Mouse (Mus musculus) erythroid progenitor cell, adult 5-6 weeks (primary cell): ENCODE results near the gene Gabbr2. TPM values are rescaled to one million over a fixed set of nuclear protein-coding genes. Genes with fewer than 3 reads are reported as not detected.

Source experiments
- ATAC-seq: replicated peaks from 2 replicates; pipeline ENCODE4 v1.8.0; 2016; ENCODE audit warnings: moderate number of reproducible peaks, mild to moderate bottlenecking, moderate TSS enrichment, inconsistent platforms; ENCODE audit not compliant: poor library complexity, low FRiP score, severe bottlenecking
- total RNA-seq, 2 experiments: library from RNA; stranded (forward) in 1 of 2; stranded (reverse) in 1 of 2; fragments of 150-400 nt in 1 of 2; fragments of 186-747, 209-891 nt in 1 of 2; gene quantifications; 2 replicates each; pipeline versions ENCODE4 v1.2.3 to v1.2.4; 2015 to 2017; ENCODE audit warnings: low replicate concordance in 2 of 2

Gene Gabbr2
- total RNA-seq, 2 experiments from 2014 or later, result 0.38 TPM; not detected in 1

DNA sequence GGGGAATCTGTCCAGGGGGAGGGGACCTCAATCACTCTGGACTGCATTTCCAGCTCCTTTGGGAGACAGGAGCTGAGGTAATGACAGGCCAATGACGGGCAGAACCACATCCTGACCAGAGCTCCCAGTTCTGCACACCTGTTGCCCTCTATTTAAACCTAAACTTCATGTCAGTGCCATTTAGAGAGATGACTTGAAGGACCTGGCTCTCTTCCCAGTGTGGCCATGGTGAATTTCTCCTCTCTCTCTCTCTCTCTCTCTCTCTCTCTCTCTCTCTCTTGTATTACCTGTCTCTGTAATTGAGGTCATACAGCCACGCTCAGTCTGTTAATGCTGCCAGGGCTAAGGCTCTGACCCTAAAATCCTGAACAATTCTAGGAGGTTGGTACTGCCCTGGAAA lies 58.1 kb downstream of the Gabbr2 start:
- ATAC-seq, result no peak

DNA sequence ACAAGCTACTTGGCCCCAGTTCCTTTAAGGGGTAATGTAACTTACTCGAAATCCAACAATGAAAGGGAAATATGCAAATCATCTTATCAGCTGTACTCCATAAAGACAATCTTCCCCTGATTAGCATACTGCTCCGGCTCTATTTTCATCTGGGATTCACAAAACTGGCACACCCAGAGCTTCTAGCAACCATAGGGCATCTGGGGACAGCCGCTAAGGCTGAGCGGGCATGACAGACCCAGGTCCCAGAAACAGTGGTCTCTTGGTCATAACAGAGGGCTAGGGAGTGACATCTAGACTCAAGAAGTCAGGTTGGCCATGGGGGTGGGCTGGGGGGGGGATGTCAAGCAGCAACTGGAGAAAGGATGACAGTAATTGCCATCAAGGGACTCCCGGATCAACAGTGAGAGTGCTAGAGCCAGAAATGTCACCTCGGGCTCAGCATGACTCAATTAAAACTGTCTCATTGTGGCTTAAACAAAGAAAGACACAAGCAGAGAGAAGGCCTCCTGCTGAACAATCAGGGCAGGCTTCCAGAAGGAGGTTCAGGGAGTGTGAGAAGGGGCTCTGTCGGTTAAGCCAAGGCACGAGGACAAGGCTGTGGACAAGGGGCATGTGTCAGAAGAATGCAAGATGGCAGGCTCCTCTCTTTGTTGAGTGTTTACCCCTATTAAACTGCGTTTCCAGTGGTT lies 59.8 kb downstream of the Gabbr2 start:
- ATAC-seq, result no peak

DNA sequence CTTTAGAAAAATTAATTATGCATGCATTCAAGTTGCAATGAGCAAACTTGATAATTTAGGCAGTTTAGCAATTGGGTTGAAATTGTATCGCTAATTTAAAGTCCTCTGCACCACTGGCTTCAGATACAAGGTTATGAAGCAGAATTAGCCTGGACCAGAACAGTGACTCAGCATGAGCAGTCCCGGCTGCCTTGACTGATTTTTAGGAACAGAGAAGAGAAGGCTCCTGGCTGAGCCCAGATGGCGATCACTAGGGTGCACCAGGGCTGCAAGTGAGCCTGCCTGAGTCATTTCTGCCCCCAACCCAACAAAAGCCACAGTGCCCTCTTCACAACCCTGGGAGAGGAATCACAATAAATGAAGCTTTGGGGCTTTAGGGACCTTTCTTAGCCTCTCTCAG lies 63.6 kb downstream of the Gabbr2 start:
- ATAC-seq, result no peak

DNA sequence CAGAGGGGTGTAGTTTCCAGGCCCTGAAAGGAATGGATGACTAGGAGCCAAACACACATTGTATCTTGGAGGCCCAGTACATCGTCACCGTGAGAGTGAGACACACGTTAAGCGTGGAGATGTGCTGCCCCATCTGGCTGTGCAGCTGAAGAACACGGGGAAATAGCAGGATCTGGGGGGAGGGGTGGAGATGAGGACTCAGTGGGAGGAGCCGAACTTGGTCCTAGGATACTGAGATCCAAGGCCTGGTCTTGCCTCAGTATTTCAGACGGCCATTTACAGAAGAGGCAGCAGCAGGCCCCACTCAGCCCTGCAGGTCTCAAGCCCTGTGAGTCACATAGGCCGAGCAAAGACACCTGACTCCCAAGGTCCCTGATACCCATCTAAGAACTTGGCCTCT lies 72.5 kb downstream of the Gabbr2 start:
- ATAC-seq, result no peak

DNA sequence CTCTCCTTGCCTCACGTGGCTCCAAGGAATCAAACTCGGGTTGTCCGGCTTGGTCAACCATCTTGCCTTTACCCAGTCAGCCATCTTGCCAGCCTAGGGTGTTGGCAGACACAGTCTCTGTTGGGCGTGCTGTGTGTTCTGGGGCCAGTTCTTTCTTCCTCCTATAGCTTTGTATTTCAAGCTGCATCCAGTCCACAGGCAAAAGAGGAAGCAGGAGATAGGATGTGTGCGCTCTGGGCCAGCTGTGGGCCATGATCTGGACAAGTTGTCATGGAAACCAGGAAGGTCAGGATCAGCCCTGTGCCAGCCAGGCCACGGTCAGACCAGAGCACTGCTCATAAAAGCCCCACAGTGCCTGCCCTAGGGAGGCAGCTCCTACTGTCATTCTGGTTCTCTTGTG lies 74.9 kb downstream of the Gabbr2 start:
- no peak for ATAC-seq

DNA sequence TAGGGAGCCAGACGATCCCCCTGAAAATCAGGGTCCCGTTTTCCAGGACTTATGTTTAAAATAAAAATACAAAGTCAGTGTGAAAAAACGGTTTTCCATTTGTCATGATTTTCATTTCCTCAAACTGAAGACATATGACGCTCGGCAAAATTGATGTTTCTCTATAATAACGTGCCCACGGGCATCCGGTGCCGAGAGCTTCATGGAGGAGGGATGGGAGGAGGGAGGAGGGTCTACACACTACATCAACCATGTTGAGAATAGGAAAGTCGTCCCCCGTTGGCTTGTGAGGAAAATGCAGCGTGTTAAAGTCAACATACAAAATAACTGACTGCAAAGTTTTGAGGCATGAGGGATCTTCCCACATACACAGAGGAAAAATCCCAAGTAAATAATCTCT lies 75.7 kb downstream of the Gabbr2 start:
- ATAC-seq, result no peak

DNA sequence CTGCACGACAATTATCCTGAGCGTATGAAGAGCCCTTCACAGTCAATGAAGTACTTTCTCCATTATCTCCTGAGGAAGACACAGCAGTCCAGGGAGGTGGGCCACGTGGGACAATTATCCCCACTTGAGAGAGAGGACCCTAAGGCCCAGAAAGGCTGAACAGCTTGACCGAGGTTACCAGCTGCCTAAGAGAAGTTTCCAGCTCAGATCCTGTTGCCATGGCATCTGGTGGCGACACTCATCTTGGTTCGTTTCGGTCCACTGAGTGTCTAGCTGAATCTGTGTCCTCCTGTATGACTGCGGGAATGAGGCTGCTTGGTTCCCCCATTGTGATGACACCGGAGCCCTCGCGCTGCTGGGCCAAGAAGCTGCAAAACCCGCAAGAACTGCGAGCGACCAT lies 76.2 kb downstream of the Gabbr2 start:
- no peak for ATAC-seq

DNA sequence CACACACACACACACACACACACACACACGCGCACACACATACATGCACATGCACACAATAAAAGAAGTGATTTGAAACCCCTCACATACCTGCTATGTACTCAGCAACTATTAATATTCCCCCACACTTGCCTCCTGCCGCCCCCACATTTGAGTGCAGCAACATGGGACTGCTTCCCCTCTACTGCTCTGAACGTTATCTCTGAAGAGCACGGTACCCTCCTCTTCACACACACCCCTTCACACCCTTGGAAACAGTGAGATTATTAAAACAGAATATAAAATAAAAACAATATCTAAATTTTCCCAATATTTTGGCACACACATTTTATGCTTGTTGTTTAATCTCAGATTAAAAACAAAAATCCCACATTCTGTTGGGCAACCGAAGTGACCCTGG lies 77.1 kb downstream of the Gabbr2 start:
- no peak for ATAC-seq

DNA sequence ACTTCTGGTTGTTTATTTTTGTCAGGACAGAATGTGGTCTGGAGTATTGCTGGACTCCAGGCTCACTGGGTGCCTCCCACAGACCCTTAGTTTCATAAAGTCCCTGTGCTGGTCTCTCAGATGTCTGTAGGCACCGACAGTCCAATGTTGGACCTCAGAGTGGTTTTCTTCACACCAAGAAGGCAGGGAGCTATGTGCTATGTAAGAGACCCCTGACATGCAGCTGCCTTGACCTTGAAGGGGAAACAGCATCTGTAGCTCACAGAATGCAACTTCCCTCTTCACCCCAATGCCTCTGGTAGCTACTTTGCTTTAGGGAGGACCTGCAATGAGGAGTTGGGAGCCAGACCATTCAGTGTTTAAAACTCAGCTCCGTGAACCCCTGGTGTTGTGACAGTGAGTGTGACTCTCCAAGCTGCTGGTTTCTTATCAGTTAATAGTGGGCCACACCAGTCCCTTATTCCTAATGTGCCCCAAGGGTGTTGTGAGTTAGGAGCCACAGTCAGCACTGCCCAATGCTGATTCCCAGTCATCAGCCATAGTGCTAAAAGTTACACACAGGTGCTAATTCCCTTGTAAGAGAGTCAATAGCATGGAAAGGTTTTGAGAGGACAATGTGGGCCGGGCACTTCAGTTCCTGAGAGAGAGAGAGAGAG lies 85.5 kb downstream of the Gabbr2 start:
- ATAC-seq, result no peak

DNA sequence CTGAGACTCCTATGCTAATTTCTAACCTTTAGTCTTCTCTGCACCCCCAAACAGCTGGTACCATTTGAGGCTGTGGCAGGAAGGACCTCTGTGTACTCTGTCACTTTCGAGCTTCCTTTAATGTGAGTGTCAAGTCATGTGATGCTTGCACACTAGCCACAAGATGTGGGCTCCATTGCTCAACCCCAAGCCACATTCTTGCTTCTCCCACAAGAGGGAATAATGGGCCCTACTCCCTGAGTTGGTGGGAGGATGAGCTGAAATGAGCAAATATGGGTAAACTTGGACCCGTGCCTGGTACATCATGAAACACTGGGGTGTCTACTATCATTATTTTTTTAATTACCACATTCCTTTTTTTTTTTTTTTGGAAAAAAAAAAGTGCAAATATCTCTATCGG lies 86.5 kb downstream of the Gabbr2 start:
- ATAC-seq, result no peak

DNA sequence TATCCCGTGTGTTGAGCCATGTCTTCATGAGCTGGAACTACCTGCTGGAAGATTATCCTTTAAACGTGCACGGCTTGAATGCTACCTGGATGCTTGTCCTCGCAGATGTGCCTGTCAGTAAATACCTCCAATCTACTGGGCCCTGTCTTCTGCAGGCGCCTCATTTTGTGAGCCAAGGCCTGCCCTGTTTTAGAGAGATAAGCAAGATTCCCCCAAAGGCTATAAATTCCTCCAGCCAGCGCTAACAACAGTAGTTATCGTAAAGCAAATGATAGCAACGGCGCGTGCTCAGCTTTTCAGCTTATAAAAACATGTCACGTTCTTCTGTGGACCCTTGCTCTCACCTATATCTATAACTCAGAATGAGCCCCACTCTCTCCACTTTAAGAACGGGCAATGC lies 87.5 kb downstream of the Gabbr2 start:
- ATAC-seq, result no peak

DNA sequence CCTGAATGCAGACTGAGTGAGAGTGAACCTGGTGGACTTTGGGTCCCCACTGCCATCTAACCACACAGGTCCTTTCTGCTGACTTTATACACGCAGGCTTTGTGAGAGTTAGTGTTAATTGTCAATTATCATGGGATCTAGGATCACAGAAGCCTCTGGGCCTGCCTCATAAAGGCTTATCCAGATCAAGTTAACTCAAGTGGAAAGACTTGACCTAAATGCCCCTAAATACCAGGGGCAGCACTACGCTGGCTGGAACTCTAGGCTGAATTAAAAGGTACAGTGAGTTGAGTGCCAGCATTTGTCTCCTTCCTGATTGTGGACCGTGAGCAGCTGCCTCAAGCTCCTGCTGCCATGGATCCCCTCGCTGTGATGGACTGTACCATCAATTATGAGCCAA lies 93.1 kb downstream of the Gabbr2 start:
- no peak for ATAC-seq

DNA sequence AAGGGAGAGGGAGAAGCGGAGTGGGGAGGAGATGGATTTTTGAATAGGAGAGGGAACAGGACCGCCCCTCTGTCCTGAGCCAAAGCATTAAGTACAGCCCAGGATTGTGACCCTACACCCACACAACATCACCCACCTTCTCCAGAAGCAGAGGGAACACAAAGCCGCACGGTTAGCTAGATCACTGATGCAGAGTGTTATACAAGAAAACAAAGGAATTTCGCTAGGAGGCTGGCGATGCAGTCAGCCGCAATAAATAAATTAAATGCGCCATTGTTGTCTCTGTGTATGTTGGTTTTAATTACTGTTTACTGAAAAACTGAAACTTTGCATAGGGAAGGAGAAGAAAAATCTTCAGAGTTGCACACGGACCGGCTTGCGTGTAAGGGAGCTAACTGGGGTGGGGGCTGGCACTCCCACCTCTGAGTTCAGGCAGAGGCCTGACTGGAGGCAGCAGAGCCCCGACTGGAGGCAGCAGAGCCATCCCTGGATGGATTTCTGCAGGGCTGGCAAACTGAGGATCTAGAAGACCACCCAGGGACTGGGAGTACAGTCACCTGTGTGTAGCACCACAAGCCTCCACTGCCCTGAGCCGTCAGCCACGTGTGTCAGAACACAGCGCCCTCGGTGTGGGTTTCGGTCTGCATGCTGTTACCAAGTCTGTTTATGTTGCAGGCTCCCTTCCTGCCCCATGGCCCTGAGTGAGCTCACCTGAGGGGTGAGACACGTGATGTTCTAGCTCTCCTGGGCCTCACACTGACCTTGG lies 93.9 kb downstream of the Gabbr2 start:
- ATAC-seq, result no peak

DNA sequence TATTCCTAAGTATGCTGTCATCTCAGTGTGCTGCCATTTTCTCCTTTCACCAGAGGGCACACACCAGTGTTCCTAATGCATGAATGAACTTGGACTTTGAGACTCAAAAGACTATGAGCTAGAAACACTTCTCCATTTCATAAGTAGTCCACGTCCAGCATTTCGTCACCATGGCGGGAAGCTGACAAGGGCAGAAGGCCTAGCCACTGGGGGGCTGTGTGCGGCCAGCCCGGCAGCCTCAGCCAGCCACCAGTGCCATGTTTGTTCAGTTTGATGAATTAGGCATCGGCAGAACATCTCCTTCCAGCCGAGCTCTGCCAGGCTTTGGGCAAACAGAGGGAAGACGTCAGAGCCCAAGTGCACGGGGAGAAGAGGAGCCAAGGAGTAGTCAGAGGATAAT lies 97.5 kb downstream of the Gabbr2 start:
- no peak for ATAC-seq

DNA sequence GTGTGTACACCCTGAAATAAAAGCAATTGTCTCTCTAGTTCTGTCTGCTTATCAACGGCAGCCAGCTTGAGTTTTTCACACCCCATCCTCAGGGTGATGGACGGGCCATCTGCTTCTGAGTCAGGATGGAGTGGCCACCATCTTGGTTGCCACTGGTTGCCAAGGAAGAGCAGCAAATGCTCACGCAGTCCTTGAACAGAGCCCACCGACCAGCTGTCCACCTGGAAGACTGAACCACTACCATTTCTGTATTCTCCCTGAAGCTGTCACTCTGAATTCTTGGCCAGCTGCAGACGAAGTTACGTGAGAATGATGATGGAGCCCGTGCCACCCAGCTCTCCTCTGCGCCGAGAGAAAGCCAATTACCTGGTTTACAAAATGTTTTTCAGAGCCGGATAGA lies 102.5 kb downstream of the Gabbr2 start:
- no peak for ATAC-seq

DNA sequence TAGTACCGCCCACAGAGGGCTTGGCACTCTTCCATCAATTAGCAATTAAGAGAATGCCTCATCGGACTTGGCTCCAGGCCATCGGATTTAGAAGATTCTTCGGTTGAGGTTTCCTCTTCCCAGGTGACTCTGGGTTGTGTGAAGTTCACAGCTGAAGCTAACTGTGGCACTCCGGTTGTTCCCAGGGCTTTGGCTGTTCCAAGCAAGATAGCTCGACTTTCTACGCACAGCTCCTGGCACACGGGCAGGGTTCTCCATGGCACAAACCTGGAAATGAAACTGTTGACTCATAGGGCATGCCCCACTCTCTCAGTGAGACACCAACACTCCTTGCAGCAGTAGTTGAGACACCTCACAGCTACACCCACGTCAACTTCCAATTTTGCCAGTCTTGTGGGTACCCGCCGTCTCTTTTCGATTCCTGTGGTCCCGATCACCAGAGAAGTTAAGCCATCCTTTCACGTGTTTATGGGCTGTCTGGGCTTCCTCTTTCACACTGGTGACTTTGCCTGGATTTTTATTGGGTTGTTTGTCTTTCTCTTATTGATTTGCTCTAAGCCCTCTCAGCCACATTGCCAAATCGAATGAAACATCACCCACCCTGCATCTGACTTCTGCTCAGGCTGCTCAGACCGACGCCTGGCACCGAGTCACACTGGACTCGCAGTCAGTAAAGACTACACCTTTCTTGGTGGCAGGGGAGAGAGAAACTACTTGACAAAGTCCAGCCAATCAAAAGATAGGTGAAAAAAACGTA lies 105.9 kb downstream of the Gabbr2 start:
- ATAC-seq, result no peak

DNA sequence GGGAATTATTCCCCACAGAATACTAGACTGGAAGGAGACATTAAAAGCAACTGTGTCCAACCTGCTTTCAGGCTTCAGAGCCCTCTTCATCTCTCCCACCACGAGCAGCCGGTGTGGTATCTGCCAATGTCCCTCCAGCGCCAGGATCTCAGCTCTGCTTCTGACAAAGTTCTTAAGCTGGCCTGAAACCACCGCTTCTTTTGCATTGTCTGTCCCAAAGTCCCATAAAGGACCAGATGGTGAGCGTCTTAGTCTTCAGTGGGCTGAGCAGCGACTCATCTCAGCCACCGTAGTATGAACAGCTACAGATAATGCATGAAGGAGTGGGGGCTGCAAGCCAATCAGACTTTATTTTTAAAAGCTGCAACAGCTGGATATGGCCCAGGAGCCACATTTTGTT lies 107.5 kb downstream of the Gabbr2 start:
- ATAC-seq, result no peak

DNA sequence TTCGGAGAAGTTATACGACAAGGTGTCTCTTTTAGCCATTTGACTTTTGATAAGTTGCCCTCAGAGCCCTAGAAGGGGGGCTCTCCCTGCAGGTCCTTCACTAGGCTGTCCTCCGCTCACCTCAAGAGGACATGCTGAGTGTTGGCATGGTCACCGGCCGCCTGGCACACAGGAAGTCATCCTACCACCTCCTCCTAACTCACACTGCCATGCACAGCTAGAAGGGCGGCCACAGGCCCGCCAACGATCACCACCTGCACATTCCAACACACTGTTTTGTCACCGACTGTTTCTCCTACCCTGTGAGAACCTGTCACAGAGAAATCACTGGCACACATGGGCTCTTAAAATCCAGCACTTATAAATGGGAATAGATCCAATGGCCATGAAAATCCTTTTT lies 108.1 kb downstream of the Gabbr2 start:
- no peak for ATAC-seq

DNA sequence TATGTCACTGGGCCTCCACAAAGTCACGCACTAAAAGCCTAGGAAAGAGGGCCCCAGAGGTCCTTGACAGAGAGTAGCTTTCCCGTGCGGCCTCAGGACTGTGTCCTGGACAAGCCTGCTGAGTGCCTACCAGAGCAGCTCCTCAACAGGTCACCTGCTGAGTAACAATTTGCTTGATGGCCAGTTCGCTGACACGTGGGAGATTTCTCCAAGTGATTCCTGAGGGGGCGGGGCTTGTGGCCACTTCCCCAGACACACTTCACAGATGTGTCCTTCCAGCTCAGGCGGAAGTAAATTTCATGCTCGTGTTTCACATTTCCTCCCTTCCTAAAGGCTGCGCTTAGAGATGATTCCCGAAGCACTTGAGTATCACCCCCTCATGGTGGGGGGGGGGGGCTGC lies 108.6 kb downstream of the Gabbr2 start:
- no peak for ATAC-seq

DNA sequence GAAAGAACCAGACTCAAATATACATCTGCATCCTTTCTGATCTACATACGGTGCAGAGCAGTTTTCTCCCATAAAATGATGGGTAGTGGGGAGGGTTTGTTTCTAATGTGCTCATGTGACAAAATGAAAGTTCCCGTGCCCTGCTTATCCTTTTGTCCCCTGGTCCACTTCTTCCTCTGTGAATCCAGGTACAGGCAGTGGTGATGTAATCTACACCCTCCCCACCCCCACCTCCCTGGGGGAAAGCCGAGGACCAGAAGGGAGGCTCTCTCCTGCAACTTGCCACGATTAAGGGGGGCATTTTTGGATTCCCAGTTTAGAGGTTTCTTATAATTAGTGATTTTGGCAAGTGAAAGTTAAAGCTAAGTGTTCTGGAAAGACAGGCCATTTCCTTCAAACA lies 110.4 kb downstream of the Gabbr2 start:
- no peak for ATAC-seq

DNA sequence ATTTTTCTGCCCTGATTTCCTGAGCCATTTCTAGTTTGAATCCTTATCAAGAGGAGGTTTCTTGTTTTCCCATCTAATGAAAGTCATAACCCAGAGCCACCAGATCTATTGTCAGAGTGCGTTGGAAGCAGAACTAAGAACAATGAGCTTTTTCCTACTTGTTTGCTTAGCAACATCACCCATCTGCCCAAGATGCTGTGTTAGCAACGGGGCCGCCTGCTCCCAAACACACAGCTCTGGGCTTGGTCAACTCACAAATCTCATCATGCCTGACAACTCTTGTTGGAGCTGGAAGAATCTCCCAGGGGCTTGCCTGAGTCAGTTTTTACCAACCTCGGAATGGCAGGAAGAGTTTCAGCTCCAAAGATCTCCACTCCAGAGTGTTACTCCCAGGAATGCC lies 111.7 kb downstream of the Gabbr2 start:
- no peak for ATAC-seq
